Mouse (Mus musculus) activated CD4-positive, CD25-positive, alpha-beta regulatory T cell, adult 4 months (primary cell): ENCODE measurements around the gene Habp2. TPM values are rescaled to one million over a fixed set of nuclear protein-coding genes. Genes with fewer than 3 reads are reported as not detected.

ENCODE experiments used
- ATAC-seq: one replicate; pipeline ENCODE4 v1.8.0; 2017
- polyA plus RNA-seq, 2 experiments: library from polyadenylated mRNA; unstranded; fragments of 100-300 nt; shearing (Covaris generic); gene quantifications; one replicate each; pipeline ENCODE4 v1.2.1; 2017

Gene Habp2
- polyA plus RNA-seq, 2 experiments from 2014 or later, result not detected

- no peak for ATAC-seq
These were observed 77.6 kb downstream of the Habp2 start for GRCm38 (mm10) chr19:56364563-56364962.

- no peak for ATAC-seq
These were observed 79.2 kb downstream of the Habp2 start for GRCm38 (mm10) chr19:56366168-56366567.

GRCm38 (mm10) chr19:56366625-56367024 lies 79.7 kb downstream of the Habp2 start:
- no peak for ATAC-seq

DNA sequence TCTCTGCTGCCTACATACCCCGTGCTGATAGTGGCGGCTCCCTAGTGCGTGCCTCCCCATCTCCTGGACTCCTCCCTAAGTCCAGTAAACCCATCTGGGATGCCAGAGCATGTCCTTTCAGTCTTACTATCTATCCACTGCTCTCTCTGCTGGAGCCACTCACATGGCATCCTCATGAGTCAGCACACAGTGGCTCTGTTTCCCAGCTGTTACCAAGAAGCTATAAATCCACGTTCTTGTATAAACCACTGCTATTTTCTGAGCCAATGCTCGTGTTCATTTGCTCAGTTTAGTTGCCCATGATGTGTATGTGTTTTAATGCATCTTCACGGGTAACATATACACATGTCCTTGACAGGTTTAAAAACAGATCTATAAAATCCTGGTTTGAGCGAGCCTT lies 80.8 kb downstream of the Habp2 start:
- ATAC-seq, result no peak

DNA sequence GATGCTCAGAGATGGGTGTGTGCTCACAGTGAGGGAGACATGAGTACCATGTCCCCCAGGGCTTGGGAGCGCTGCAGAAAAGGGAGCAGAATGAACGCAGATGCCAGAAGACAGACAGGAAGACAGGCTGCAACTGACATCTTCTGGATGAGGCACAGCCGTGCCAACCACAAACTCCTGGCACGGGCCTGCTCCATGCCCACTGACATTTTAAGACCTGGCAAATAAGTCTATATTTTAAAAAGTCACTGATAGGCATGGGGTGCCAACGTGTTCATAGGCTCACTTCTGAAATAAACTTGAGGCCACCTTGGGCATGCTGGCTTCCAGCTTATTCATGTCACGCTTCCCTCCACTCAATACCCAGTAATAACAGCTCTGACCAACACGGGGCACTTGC lies 82.0 kb downstream of the Habp2 start:
- ATAC-seq, result no peak

Other genes starting within 250 kb of the Habp2 start
- not detected for gene Nrap, start 102.9 kb downstream of the Habp2 start, polyA plus RNA-seq
- 10 to 100 TPM; 33.2 to 39.9 TPM for gene Casp7, start 110.0 kb downstream of the Habp2 start, polyA plus RNA-seq
- 1 to 10 TPM in 1 of 2 experiments, not detected in 1; 2.2 TPM for gene Plekhs1, start 174.5 kb downstream of the Habp2 start, polyA plus RNA-seq